Mouse (Mus musculus) embryo, embryonic 10.5 days (tissue): ENCODE results near the gene Gm20489.

Experiments
- DNase-seq: peaks from one replicate; pipeline ENCODE4 v3.0.0-alpha.2; 2015; ENCODE audit warnings: low spot score

Gene Gm20489

DNA sequence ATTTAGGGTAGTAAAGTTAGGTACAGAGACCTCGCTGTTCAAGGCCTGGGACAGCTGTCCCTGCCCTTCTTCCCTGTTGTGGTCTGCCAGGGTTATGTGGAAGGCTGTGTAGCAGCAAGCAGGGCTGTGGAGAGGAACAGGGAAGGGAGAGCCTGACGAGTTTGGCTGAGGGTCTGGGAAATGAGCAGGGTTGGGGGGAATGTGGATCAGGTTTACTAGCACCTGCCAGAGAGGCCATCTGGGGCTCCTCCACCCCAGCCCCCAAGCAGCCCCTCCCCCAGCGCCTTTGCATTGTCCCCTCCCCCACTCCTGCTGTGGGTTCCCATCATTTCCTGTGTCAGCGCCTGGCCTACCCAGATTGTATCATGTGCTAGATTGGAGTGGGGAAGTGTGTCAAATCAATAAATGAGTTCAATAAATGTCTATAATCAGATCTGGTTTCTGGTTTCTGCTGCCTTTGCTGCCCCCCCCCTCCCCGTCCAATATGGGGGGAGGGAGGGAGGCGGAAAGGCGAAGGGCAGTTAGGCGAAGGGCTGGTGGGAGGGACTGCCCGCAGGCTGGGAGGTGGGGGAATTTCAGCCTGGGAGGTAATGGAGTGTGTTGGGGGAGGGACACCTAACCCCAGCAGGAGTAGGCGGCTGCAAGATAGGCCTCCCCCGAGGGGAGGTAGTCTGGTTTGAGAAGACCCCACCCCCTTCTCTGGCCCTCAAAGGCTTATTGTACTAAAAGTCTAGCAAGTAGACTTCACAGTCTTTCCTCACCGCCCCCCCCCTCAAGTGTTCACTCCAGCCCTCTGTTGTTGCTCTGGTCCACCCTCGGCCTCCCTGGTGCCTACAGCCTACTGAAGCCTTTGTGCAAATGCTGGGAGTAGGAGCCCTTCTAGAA, 8.1 kb downstream of the Gm20489 start:
- peak; percentile 75 for DNase-seq

- DNase-seq: no peak
Measured at GRCm38 (mm10) chrX:101256603-101257002, 12.2 kb downstream of the Gm20489 start.

- DNase-seq: no peak
Measured at GRCm38 (mm10) chrX:101254740-101255139, 14.1 kb downstream of the Gm20489 start.

DNA sequence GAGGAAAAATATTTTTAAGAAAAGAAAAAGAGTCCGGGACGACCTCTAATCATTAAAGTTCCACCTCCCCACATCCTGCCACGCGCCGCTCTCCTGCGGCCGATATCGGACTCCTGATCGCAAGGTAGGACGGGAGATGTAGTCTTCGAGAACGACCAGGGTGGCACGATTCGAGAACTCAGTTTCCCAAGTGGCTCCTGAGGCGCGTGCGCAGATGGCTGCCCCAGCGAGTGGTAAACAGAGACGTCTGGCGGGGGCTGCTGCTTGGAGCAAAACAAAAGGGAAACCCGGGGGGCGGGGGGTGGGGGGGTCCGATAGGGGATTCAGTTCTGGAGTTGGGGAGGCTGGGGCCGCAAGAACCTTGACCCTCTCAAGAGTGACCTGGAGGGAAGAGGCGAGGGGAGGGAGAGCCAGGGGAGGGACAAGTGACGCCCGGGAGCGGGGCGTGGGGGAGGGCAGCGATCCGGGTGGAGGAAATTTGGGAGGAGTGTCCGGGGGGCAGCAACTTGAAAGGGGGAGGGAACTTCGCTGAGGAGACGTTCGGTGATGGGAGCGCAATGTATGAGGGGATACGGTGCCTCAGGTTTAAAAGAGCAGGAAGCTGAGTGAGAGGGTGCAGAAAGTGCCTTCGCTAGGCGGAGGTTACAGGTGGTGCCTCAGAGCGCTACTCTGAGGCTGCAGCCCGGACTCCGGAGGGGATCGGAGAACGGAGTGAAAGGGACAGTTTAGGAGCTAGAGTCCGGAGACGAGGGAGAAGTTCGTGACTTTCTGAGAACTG, 14.7 kb downstream of the Gm20489 start, which contains the start of gene Foxo4:
Foxo4 (plus strand) TSS at position 577 of the 778 bp plus-strand sequence.
- peak; percentile 93 for DNase-seq

DNA sequence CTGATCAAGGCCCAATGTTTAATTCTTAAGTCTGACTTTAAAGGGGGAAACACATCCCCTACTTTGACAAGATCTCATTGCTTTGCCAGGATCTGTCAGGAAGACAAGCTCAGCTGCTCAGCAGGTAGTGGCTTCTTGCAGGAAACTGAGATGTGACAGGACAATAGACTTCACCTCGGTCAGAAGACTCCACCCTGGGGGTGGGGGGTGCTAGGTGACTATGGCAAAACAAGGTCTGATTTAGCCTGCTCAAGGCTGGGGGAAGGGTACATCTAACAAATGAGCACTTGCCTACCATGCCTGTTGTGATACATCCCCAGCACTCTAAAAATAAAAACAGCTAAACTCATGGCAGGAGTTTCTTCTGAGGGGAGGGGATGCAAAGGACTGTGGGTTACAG, 23.8 kb downstream of the Gm20489 start:
- DNase-seq: no peak

GRCm38 (mm10) chrX:101222796-101223162, 46.0 kb downstream of the Gm20489 start:
- no peak for DNase-seq

DNA sequence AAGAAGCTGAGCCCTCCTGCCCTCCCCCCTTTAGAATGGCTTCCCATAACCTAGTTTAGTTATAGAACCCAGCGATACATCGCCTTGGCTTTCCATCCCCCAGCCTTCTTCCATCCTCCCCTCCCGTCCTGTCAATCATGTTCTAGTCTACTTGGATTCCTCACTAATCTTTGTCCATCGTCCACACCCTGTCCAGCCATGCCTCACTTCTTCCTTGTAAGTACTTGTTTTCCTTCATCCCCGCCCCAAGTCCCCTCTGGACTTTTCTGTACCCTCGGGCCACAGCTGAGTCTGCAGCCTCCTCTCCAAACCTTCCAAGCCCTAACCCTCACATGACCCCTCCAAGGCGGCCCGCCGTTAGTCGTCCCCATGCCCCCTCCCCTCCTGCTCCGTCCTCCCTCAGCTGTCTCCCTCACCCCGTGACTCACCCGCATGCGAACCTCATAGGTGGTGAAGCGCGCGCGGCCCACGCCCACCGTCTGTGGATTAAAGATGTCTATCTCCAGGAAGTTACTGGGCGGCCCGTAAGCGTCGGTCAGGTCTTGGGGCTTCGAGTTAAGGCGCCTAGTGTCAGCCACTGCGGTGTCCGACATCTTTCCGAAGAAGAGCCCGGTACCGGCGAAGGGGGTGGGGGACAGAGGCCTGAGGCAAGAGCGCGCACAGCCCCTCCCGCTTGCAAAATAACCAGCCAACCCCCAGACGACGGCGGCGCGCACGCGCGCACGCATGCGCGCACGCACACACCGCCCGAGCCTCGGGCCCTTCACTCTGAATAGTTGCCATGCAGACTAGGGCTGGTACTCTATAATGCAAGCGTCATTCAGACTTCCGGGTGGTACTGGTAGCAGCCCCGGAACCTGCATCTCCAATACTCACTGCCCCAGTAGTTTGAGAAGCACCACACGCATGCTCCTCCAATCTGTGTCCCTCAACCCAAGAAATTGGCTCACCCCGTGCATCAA, 46.7 kb downstream of the Gm20489 start, which contains the start of gene Snx12:
Snx12 (minus strand) TSS at position 730 of the 962 bp plus-strand sequence.
- peak; percentile 88 for DNase-seq
